Mouse (Mus musculus) kidney, postnatal 25 days (tissue): Measurements from ENCODE around the gene Fhdc1.

Experiments
- DNase-seq, 2 experiments: peaks; one replicate each; pipeline ENCODE4 v3.0.0; 2021; ENCODE audit warnings: mixed read lengths in 2 of 2

The Fhdc1 gene

DNA sequence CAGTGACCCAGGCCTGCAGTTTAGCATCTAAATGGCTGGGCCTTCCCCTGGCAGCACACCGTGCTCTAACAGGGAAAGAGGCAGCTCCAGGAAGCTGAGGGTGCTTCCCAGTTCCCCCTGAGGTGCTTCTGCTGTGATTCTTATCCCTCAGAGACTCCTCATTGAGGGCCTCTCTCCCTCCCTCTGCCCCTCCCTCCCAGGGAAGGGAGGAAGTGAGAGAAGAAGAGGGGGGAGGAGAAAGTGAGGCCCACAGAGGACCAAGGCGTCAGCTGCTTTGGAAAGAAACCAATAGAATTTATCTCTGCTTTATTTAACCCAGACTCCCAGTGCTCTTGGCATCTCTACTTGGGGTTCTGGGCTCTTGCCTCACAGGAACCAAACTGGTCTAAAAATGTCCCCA is 50.1 kb downstream of the Fhdc1 start:
- DNase-seq = no peak

DNA sequence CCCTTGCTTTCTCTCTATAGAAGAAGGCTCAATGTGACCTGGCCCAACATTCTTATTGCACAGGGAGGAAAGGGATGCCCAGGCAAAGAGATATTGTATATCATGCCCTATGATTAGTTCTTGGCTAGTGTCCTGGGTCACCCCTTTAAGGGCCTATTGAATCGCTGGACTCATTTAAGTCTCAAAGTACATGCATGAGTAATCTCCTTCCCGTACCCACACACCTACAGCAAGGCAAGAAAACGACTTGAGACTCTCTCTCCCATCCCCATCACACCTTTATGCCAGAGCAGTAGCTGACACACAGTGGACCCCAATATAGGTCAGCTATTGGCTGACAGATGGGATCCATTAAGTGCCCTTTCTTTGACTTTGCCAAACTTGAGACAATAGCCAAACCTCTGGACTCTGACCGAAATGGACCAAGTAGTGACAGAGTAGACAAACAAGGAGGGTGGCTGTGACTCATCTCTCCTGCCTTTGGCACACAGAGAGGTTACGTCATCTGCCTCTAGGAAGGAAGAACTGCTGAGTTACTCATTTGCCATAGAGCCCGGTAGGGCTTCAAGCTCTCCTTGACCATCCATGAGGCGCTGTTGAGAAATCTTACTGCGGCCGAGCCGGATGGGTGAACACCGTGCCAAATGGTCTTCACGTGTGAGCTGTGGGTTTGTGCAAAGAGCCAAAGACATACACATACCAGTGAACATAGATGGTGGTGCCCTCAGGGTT is 51.1 kb downstream of the Fhdc1 start:
- peak; percentile 58 to 85 for DNase-seq

- no peak for DNase-seq
Observed at GRCm38 (mm10) chr3:84427779-84428178, 52.5 kb downstream of the Fhdc1 start.

DNA sequence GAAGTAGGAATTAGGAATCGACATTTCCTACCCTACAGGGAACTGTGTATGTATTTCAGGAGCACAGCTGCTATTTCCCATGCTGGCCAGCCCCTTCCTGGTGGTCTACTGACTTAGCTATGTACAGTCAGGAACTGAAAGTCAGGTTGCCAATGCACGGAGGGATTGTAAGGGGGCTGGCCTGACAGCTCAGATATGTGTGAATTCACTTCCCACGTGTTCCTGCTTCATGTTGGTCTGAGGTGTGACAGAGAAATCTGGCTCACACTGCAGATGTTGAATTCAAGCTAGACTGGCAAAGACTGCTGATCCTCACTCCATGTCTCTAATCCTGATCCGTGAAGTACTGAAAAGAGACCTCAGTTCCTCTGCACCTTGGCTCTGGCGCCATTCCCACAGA is 57.9 kb downstream of the Fhdc1 start:
- no peak for DNase-seq

- DNase-seq = no peak
Observed at GRCm38 (mm10) chr3:84413868-84414267, 66.4 kb downstream of the Fhdc1 start.

DNA sequence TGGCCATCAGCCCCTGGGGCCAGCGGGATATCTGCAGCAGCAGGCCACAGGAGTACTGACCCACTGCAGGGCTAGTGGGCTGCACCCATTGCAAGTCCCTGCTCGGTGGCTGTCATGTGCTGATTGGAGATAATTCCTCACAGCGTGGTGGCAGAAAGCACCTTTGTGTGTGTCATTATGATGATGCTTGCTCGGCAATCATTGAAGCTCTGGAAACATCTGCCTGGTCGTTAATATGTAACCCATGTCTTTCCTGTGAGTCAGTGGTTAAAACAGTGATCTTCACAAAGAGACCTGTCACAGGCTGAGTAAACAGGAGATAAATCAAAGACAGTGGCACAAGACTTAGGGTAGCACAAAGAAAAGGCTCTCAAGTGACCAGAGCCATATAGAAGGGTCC is 67.3 kb downstream of the Fhdc1 start:
- no peak for DNase-seq

GRCm38 (mm10) chr3:84409474-84409862 is 70.8 kb downstream of the Fhdc1 start:
- DNase-seq = no peak

DNA sequence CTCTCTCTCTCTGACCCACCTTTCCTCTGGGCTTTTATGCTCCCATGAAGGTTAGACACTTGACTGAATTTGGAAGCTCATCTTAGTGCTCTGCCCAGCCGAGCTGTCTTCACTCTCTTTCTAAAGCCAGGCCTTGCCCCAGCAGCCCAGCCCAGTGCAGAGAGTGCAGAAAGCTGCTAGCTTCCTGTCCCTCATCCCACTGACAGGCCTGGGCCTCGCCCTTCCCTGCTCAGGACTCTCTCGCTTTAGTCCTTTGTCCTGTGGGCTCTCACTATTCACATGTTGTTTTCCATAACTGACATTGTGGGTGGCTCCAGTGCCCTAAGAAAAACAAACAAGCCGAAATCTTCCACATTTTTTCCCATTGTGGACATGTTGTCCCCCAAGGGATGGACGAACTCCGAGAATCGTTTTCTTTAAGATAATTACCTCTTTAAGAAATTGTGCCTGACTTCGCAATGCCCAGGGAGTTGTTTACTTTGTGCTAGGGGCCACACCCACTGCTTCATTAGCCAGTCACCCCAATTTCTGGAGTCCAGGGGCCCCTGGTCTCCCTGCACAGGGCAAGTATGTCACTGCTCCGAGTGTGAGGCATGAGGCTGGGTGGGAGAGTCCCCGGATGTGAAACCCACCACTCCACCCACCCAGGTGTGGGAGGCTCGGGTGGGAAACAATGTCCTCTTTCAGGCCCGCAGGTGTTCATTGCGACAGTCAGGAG is 71.3 kb downstream of the Fhdc1 start:
- peak; percentile 35 to 77 for DNase-seq

DNA sequence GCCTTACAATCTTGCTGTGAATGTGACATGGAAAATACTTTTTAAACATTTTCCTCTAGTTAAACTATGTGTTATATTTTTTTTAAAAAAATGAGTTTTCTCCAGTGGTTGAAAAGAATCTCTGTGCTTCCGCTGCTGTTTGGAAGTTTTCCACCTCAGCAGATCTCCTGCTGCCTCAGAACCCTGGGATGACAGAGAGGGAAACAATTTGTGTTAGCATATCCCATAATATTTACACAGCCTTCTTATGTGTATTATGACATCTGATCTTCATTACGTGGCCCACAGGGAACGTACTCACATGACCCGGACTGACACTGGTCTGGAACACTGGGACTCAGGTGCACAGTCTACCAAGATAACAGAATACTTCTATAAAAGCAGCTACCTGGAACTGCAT is 74.7 kb downstream of the Fhdc1 start:
- DNase-seq = no peak

- DNase-seq = no peak
Observed at GRCm38 (mm10) chr3:84403389-84403788, 76.8 kb downstream of the Fhdc1 start.

DNA sequence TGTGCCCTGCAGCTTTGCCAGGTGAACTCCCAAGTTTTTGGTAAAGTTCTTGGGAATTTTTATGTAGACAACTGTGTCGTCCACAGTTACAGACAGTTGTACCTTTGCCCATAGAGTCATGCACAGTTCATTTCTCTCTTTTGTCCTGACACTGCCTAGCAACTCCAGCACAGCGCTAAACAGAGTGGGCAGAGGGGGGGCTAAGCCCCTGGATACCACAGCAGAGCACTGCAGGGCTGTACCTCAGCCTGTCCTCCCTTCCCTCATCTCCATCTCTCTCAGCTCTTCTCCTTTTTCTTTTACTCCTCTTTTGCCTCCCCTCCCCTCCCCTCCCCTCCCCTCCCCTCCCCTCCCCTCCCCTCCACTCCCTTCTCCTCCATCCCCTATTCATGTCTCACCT is 77.5 kb downstream of the Fhdc1 start:
- DNase-seq = no peak

DNA sequence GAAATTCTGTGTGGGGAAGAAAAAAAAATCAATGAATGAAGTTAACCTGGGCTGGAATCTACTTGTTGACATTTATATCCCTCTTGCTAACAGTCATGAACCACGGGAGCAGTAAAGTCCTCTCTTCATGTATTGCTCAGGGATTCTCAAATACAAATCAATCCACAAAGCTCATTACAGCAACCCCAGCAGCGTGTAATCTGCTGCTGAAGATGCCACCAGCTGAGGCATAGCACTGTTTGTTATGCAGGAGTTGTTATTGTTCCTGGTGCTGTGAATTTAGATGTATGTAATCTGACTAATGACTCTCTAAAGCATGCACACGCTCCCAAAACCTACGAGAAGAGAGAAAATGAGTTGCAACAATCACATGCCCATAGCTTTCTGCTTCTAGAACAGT is 82.3 kb downstream of the Fhdc1 start:
- DNase-seq = no peak

DNA sequence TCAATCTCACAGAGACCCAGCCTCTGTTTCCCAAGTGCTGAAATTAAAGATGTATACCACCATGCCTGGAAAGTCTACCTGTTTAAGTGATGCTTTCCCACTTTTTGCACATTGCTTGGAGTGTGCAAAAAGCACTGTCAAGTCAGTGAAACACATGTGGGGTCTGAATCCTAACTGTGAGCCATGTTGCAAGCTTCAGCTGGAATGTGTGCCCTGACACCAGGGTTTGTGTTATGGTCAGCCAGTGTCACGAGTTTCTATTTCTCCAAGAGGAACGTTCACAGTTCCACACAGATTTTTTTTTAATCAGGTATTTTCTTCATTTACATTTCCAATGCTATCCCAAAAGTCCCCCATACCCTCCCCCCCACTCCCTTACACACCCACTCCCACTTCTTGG is 84.0 kb downstream of the Fhdc1 start:
- DNase-seq = no peak

- DNase-seq = no peak
Observed at GRCm38 (mm10) chr3:84395840-84396239, 84.4 kb downstream of the Fhdc1 start.

GRCm38 (mm10) chr3:84394841-84395447 is 85.3 kb downstream of the Fhdc1 start:
- no peak for DNase-seq
